Mouse (Mus musculus) kidney, postnatal 36 days (tissue): ENCODE results near the gene Hcrtr1.

Experiments
- DNase-seq, 2 experiments: peaks; one replicate each; pipeline ENCODE4 v3.0.0; 2021 to 2022; ENCODE audit warnings: mixed read lengths in 2 of 2

Hcrtr1 gene

GRCm38 (mm10) chr4:130167814-130168213 is 28.7 kb upstream of the Hcrtr1 start:
- no peak for DNase-seq

GRCm38 (mm10) chr4:130167321-130167720 is 28.2 kb upstream of the Hcrtr1 start:
- no peak for DNase-seq

- peak; percentile 45 to 50 for DNase-seq
Measured at GRCm38 (mm10) chr4:130166592-130166991, 27.4 kb upstream of the Hcrtr1 start.

GRCm38 (mm10) chr4:130166061-130166460 is 26.9 kb upstream of the Hcrtr1 start:
- no peak for DNase-seq

GRCm38 (mm10) chr4:130164121-130164520 is 25.0 kb upstream of the Hcrtr1 start:
- DNase-seq, result no peak

GRCm38 (mm10) chr4:130163391-130163861 is 24.3 kb upstream of the Hcrtr1 start:
- DNase-seq, result peak; percentile 70 to 71

- DNase-seq, result no peak
Measured at GRCm38 (mm10) chr4:130161349-130161748, 22.2 kb upstream of the Hcrtr1 start.

GRCm38 (mm10) chr4:130156812-130157371 is 17.7 kb upstream of the Hcrtr1 start:
- DNase-seq, result no peak

GRCm38 (mm10) chr4:130154250-130154649 is 15.1 kb upstream of the Hcrtr1 start:
- DNase-seq, result no peak

GRCm38 (mm10) chr4:130148405-130148804 is 9.2 kb upstream of the Hcrtr1 start:
- no peak for DNase-seq

GRCm38 (mm10) chr4:130141786-130142185 is 2.6 kb upstream of the Hcrtr1 start:
- no peak for DNase-seq

GRCm38 (mm10) chr4:130140992-130141402 is 1.8 kb upstream of the Hcrtr1 start:
- no peak for DNase-seq

GRCm38 (mm10) chr4:130138441-130139213 is 532 bp downstream of the Hcrtr1 start:
- DNase-seq, result peak; percentile 66 to 89

- DNase-seq, result no peak
Measured at GRCm38 (mm10) chr4:130133399-130133798, 5.8 kb downstream of the Hcrtr1 start.

GRCm38 (mm10) chr4:130131448-130132105 is 7.6 kb downstream of the Hcrtr1 start:
- DNase-seq, result peak in 1 of 2 experiments; percentile 47

GRCm38 (mm10) chr4:130130641-130131350 is 8.4 kb downstream of the Hcrtr1 start:
- DNase-seq, result peak; percentile 83 to 86

- DNase-seq, result peak; percentile 42 to 63
Measured at GRCm38 (mm10) chr4:130130082-130130481, 9.1 kb downstream of the Hcrtr1 start.

GRCm38 (mm10) chr4:130128907-130129306 is 10.3 kb downstream of the Hcrtr1 start:
- no peak for DNase-seq

- DNase-seq, result no peak
Measured at GRCm38 (mm10) chr4:130125935-130126334, 13.2 kb downstream of the Hcrtr1 start.

GRCm38 (mm10) chr4:130125164-130125563 is 14.0 kb downstream of the Hcrtr1 start:
- peak; percentile 23 to 56 for DNase-seq

- DNase-seq, result no peak
Measured at GRCm38 (mm10) chr4:130124110-130124509, 15.0 kb downstream of the Hcrtr1 start.

GRCm38 (mm10) chr4:130123020-130123419 is 16.1 kb downstream of the Hcrtr1 start:
- peak in 1 of 2 experiments; percentile 53 for DNase-seq

- no peak for DNase-seq
Measured at GRCm38 (mm10) chr4:130121560-130121959, 17.6 kb downstream of the Hcrtr1 start.
